Mouse (Mus musculus) lung, embryonic 16.5 days (tissue): ENCODE results near the gene Dlg1. TPM values are rescaled to one million over a fixed set of nuclear protein-coding genes. Genes with fewer than 3 reads are reported as not detected.

Experiments
- ATAC-seq: fragments of 200-750 bp; cut with Nextera tagmentation; 2 replicates; pipeline ENCODE4 v1.8.0; 2017; ENCODE audit warnings: low read depth, mild to moderate bottlenecking, moderate library complexity
- H3K27ac ChIP-seq: fragments of 300-500 bp; sonication (generic); 2 replicates; pipeline ENCODE4 v1.5.1; 2014; ENCODE audit warnings: mild to moderate bottlenecking, control low read depth, low read length
- H3K27me3 ChIP-seq: fragments of 300-500 bp; sonication (generic); 2 replicates; pipeline ENCODE4 v1.6.1; 2014; ENCODE audit warnings: low read depth, low read length, mixed read lengths; ENCODE audit not compliant: control insufficient read depth, insufficient read depth
- H3K36me3 ChIP-seq: fragments of 300-500 bp; sonication (generic); 2 replicates; pipeline ENCODE4 v1.6.1; 2014; ENCODE audit warnings: low read length; ENCODE audit not compliant: control insufficient read depth, insufficient read depth
- H3K4me1 ChIP-seq: fragments of 300-500 bp; sonication (generic); replicated peaks from 2 replicates; pipeline ENCODE4 v1.6.1; 2014; ENCODE audit warnings: low read length, mixed read lengths; ENCODE audit not compliant: control insufficient read depth, insufficient read depth
- H3K4me2 ChIP-seq: fragments of 300-500 bp; sonication (generic); 2 replicates; pipeline ENCODE4 v1.6.1; 2014; ENCODE audit warnings: low read depth, low read length, control low read depth
- H3K4me3 ChIP-seq: fragments of 300-500 bp; sonication (generic); 2 replicates; pipeline ENCODE4 v1.5.1; 2014; ENCODE audit warnings: mild to moderate bottlenecking, low read length, control low read depth
- H3K9ac ChIP-seq: fragments of 300-500 bp; sonication (generic); 2 replicates; pipeline ENCODE4 v1.6.1; 2014; ENCODE audit warnings: low read length, control low read depth
- H3K9me3 ChIP-seq: fragments of 300-500 bp; sonication (generic); 2 replicates; pipeline ENCODE4 v1.6.1; 2016; ENCODE audit warnings: low read length; ENCODE audit not compliant: control insufficient read depth
- WGBS: fragments of 180-500 bp; shearing (Covaris S2); extraction: QIAGEN DNeasy Blood & Tissue Kit; methylation state at CpG from one replicate; pipeline ENCODE4 v1.1.7; 2014; 5-methylcytosine and 5-hydroxymethylcytosine counted together
- polyA plus RNA-seq: library from polyadenylated mRNA; unstranded; fragments of >200 nt; fragmentation: Nextera tagmentation; extraction: Ambion mirVana; gene quantifications from 2 replicates; pipeline ENCODE4 v1.2.1, GENCODE M21; 2015

The Dlg1 gene
- polyA plus RNA-seq, 1 experiment from 2014 or later, result 23.9 TPM

DNA sequence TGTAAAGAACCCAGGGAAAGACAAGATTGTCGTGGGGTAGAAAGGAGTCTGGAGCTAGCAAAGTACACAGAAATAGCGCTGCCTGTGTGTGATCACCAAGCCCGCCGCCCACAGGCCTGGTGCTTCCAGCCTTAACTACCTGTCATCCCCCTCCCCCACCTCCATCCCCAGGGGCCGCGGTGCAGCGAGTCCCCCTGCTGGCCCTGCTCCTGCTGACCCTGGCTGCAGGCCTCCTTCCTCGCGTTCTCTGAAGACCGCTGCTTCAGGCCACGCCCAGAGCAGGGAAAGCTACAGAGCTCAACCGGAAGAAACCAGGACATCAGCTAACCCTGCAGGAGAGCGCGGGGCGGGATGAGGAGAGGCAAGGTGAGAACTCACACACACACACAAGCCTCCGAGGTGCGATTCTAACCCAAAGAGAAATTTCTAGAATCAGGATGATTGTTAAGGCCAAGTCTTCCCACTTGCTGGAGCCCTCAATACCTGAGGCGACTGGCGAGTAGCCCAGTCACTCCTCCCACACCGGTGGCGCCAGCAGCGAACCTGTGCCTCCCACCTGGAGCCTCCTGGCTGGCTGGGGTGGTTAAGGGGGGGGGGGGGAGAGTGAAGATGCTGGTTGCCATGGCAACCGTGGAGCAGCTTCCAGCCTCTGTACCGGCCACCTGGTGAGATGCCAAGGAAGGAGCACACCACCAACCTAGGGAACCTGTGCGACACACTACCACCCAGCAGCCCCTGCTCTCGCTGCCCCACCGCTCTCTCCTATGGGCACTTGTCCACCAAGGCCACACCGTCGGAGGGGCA is 233.9 kb downstream of the Dlg1 start:
- 13% methylated on average over 29 of the region's 29 CpGs for WGBS
- H3K4me3 ChIP-seq, result peak overlapping the region; percentile 29

DNA sequence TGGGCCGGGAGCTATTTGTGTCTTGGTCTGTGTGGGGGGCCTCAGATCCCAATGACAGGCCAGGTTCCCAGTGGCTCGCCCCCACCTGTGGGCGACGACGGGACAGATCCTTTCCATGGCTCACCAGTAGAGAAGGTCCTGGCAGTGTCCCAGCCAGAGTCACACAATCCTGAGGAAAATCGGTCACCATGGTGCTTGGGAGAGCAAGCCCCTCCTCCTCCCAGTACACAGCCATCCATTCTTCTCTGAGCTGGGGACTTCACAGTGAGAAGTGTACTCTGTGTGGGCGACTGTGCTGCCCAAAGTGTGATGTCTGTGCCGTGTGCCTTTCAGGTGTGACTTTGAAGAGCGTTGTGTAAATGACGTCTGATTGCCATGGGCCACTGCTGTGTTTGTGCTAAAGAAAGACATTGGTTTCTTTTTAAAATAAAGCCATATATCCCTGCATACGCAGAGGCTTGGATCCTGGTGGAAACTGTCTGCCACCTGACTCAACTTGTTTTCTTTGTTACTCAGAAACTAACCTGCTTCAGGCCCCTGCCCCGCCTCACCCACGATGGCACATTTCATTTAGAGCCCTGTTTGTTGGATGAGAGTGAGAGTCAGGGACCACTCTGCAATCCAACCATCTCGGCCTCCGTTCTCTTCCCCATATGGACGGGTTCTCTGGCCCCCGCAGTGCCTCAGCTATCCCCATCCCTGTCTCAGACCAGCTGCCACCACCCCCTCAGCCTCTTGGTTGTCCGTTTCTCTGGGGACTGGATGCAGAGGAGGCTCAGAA is 235.5 kb downstream of the Dlg1 start:
- no peaks in the 10 kb centered on the region for H3K9me3 ChIP-seq
- H3K27me3 ChIP-seq, result no peaks in the 10 kb centered on the region
- no peaks in the 10 kb centered on the region for H3K36me3 ChIP-seq
- peak; percentile 48; the same call in 1 of the 2 replicates for ATAC-seq
- H3K4me1 ChIP-seq, result peaks cover 4% of the 10 kb centered on the region; the same call in 1 of the 2 replicates
- H3K9ac ChIP-seq, result no peak overlapping the region
- no peak overlapping the region for H3K4me3 ChIP-seq
- 70% methylated on average over 18 of the region's 18 CpGs for WGBS
- no peak overlapping the region for H3K4me2 ChIP-seq
- no peak overlapping the region for H3K27ac ChIP-seq

More for the DNA sequence above, 233.9 kb downstream of the Dlg1 start:
- Histone ChIP-seq H3K9me3 (no peaks in the 10 kb centered on the region), H3K27ac (no peak overlapping the region), H3K4me1 (peaks cover 4% of the 10 kb centered on the region; the same call in 1 of the 2 replicates), H3K9ac (peak overlapping the region; percentile 56), H3K27me3 (no peaks in the 10 kb centered on the region), H3K4me2 (peak overlapping the region; percentile 52), H3K36me3 (no peaks in the 10 kb centered on the region)
- peak; percentile 73 for ATAC-seq

DNA sequence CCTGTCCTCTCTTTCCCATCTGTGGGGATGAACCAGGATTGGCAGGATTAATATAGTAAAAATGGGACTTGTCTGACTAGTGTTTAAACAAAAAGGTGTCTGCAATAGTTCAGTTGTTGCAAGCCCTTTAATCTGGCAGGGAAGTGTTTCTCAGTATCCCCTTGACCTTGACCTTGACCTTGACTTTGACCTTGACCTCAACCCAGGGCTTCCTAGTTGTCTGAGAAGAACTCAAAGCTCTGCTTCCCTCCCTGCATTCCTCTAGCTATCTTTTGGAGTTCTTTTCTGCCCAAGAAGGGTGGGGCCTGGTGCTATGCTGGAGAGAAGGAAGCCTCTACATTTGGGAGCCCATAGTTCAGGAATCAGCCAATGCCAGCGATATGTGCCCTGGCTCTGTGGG is 238.6 kb downstream of the Dlg1 start:
- no peak for ATAC-seq
- H3K9me3 ChIP-seq, result no peaks in the 10 kb centered on the region
- H3K4me1 ChIP-seq, result peaks cover 8% of the 10 kb centered on the region; the same call in 1 of the 2 replicates
- WGBS, result 72% methylated on average over 1 of the region's 1 CpGs
- no peaks in the 10 kb centered on the region for H3K27me3 ChIP-seq
- no peaks in the 10 kb centered on the region for H3K36me3 ChIP-seq
- H3K4me2 ChIP-seq, result no peak overlapping the region
- no peak overlapping the region for H3K27ac ChIP-seq
- H3K9ac ChIP-seq, result no peak overlapping the region
- no peak overlapping the region for H3K4me3 ChIP-seq

DNA sequence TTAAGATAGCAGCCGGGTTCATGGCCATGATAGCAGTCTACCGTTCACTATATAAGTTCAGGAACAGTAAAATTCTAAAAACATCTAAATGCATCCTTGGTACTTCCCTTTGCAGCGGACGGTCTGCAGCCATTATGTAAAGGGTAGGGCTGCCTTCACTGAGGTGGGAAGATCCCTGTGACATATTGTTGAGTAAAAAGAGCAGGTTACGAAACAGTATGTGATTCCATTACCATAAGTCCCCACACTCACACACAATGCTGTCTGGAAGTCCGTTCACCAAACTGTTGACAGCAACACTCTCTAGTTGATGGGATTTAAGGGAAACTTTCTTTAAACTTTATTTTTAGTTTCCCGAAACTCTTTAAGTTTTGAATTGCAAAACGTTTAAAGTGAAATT is 240.0 kb downstream of the Dlg1 start:
- Histone ChIP-seq H3K27me3 (no peaks in the 10 kb centered on the region), H3K9me3 (no peaks in the 10 kb centered on the region), H3K36me3 (no peaks in the 10 kb centered on the region), H3K27ac (no peak overlapping the region), H3K4me3 (no peak overlapping the region), H3K4me2 (no peak overlapping the region), H3K9ac (no peak overlapping the region), H3K4me1 (peaks cover 5% of the 10 kb centered on the region; the same call in 1 of the 2 replicates)
- no peak for ATAC-seq
- 79% methylated on average over 8 of the region's 8 CpGs for WGBS

DNA sequence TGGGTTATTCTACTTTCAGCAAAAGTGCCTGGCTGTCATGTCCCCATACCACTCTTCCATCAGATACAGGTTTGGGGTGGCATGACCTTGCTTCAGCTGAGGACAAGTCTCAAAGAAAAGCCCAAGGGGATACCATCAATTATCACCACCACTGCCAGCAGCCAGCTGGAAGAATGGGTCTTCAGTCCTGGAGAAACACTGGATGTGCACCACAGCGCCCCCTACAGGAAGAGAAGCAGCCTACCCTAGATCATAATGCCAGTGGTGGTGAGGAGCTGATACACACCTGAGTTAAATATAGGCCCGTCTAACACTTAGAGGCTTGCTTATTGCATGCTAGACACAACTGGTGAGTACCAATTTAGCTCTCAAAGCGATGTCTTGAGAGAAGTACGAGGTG is 242.1 kb downstream of the Dlg1 start:
- Histone ChIP-seq H3K9me3 (no peaks in the 10 kb centered on the region), H3K36me3 (no peaks in the 10 kb centered on the region), H3K9ac (no peak overlapping the region), H3K4me3 (no peak overlapping the region), H3K27ac (no peak overlapping the region), H3K4me2 (no peak overlapping the region), H3K27me3 (no peaks in the 10 kb centered on the region), H3K4me1 (peaks cover 5% of the 10 kb centered on the region; the same call in 1 of the 2 replicates)
- ATAC-seq, result no peak
- 64% methylated on average over 4 of the region's 4 CpGs for WGBS

DNA sequence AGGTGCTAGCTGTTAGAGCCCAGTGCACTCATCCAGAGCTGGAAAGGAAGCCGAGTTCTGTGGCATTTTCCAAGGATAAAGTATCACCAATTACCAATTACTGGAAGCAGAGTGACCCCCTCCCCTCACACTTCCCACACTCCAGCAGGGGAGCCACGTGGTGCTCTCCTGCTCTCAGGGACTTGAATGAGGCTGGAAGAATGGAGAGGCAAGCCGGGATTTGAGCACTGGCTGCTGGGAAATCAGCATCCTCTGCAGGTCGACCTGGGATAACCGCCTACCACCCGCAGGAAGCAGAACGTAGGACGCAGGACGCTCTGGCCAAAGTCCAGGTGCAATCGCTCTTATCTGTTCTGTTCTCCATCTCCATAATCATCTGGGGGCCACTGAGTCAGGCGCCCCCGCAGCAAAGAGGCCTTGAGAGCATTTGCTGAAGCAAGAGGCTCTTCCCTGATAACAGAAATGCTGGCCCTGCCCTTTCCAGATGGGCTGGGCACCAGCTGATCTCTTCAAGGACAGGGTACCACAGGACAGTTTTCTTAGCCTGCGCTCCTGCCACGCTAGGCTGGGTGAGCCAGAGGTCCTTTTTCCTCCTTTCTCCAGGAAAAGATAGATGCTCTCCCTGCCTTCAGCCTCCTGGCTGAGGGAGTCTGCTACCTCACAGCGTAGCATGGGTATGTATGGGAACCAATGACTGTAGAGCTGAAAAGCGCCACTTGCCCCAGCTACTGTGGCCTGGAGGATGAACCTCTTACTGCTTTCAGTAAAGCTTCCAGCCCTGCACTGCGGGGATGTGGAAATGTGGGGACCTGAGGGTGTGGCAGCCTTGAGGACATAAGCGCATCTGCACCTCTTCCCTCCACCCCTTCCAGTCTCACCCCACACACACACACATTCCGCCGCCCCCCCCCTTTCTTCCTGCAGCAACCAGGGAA is 242.9 kb downstream of the Dlg1 start:
- H3K36me3 ChIP-seq, result no peaks in the 10 kb centered on the region
- H3K9ac ChIP-seq, result peak overlapping the region; percentile 1; the same call in 1 of the 2 replicates
- H3K4me3 ChIP-seq, result no peak overlapping the region
- no peaks in the 10 kb centered on the region for H3K9me3 ChIP-seq
- H3K4me1 ChIP-seq, result peaks cover 5% of the 10 kb centered on the region; the same call in 1 of the 2 replicates
- whole genome bisulfite sequencing, result 39% methylated on average over 19 of the region's 20 CpGs
- peak overlapping the region; percentile 48 for H3K4me2 ChIP-seq
- H3K27me3 ChIP-seq, result no peaks in the 10 kb centered on the region
- no peak overlapping the region for H3K27ac ChIP-seq
- peak; percentile 26; the same call in 1 of the 2 replicates for ATAC-seq

DNA sequence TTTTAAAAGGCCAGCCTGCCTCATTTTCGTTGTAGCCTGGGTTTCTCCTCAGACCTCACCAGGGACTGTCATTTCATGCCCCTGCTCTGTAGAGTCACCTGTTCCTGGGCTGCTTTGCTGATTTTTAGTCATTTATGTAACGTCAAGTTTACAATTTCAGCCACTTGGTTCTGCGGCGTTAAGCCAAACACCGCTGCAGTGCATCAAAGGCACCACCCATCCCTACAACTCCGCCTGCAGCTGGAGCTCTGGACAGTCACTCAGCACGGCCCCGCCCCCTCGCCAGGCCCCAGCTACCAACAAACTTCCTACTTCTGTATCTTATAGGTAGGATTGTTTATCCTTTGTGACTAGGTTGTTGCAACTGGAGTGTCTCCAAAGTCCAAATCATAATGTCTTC is 243.7 kb downstream of the Dlg1 start:
- H3K27me3 ChIP-seq, result no peaks in the 10 kb centered on the region
- H3K4me1 ChIP-seq, result peaks cover 5% of the 10 kb centered on the region; the same call in 1 of the 2 replicates
- peak overlapping the region; percentile 25 for H3K4me3 ChIP-seq
- H3K4me2 ChIP-seq, result peak overlapping the region; percentile 48
- no peaks in the 10 kb centered on the region for H3K36me3 ChIP-seq
- 6% methylated on average over 9 of the region's 9 CpGs for WGBS
- H3K9me3 ChIP-seq, result no peaks in the 10 kb centered on the region
- peak overlapping the region; percentile 1; the same call in 1 of the 2 replicates for H3K9ac ChIP-seq
- H3K27ac ChIP-seq, result no peak overlapping the region
- peak; percentile 38; the same call in 1 of the 2 replicates for ATAC-seq

DNA sequence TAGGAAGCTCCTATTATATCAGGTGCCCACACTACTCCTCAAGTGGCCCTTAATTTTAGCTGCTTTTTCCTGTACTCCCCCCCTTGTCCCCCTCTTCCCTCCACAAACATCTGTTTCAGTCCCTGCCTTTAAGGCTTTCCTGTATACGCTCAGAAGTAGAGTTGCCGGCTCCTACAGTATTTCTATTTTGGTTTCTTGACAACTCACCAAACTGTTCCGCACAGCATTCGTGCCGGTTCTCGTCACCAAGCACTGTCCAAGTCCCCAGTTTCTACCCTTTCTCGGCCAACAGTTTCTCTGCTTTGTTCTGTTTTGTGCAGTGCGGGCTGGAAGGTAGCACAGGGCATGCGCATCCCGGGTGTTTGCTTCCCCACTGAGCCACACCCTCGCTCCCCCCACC is 245.7 kb downstream of the Dlg1 start:
- Histone ChIP-seq H3K4me2 (no peak overlapping the region), H3K4me1 (peaks cover 5% of the 10 kb centered on the region; the same call in 1 of the 2 replicates), H3K27me3 (no peaks in the 10 kb centered on the region), H3K9ac (no peak overlapping the region), H3K4me3 (no peak overlapping the region), H3K27ac (no peak overlapping the region), H3K9me3 (no peaks in the 10 kb centered on the region), H3K36me3 (no peaks in the 10 kb centered on the region)
- no peak for ATAC-seq
- 54% methylated on average over 11 of the region's 11 CpGs for WGBS
